Mouse (Mus musculus) lung, embryonic 14.5 days (tissue): Measurements from ENCODE around the gene Sppl2a. TPM values are rescaled to one million over a fixed set of nuclear protein-coding genes. Genes with fewer than 3 reads are reported as not detected.

Experiments
- ATAC-seq: fragments of 200-750 bp; cut with Nextera tagmentation; 2 replicates; pipeline ENCODE4 v1.8.0; 2017; ENCODE audit warnings: mild to moderate bottlenecking, moderate TSS enrichment, moderate library complexity; ENCODE audit not compliant: insufficient read depth
- DNase-seq: peaks from one replicate; pipeline ENCODE4 v3.0.0-alpha.2; 2015
- H3K27ac ChIP-seq: fragments of 300-500 bp; sonication (generic); 2 replicates; pipeline ENCODE4 v1.5.1; 2014; ENCODE audit warnings: low read depth, mild to moderate bottlenecking, moderate library complexity
- H3K27me3 ChIP-seq: fragments of 300-500 bp; sonication (generic); 2 replicates; pipeline ENCODE4 v1.6.1; 2014; ENCODE audit warnings: low read length, control low read depth; ENCODE audit not compliant: insufficient read depth
- H3K36me3 ChIP-seq: fragments of 300-500 bp; sonication (generic); 2 replicates; pipeline ENCODE4 v1.6.1; 2014; ENCODE audit warnings: control low read depth; ENCODE audit not compliant: insufficient read depth
- H3K4me1 ChIP-seq: fragments of 300-500 bp; sonication (generic); 2 replicates; pipeline ENCODE4 v1.6.1; 2014; ENCODE audit warnings: antibody characterized with exemption, control low read depth; ENCODE audit not compliant: insufficient read depth
- H3K4me2 ChIP-seq: fragments of 300-500 bp; sonication (generic); 2 replicates; pipeline ENCODE4 v1.6.1; 2014; ENCODE audit warnings: mild to moderate bottlenecking
- H3K4me3 ChIP-seq: fragments of 300-500 bp; sonication (generic); 2 replicates; pipeline ENCODE4 v1.5.1; 2014; ENCODE audit warnings: low read depth, low read length
- H3K9ac ChIP-seq: fragments of 300-500 bp; sonication (generic); 2 replicates; pipeline ENCODE4 v1.6.1; 2014
- H3K9me3 ChIP-seq: fragments of 300-500 bp; sonication (generic); 2 replicates; pipeline ENCODE4 v1.6.1; 2016; ENCODE audit warnings: low read depth, low read length, control low read depth
- CTCF ChIP-seq: IDR thresholded peaks from 2 replicates; pipeline ENCODE4 v1.5.1; 2016; ENCODE audit warnings: antibody characterized with exemption, low read depth
- WGBS: fragments of 180-500 bp; shearing (Covaris S2); extraction: QIAGEN DNeasy Blood & Tissue Kit; methylation state at CpG from one replicate; pipeline ENCODE4 v1.1.7; 2014; 5-methylcytosine and 5-hydroxymethylcytosine counted together
- polyA plus RNA-seq: library from polyadenylated mRNA; unstranded; fragments of >200 nt; fragmentation: Nextera tagmentation; extraction: Ambion mirVana; gene quantifications from 2 replicates; pipeline ENCODE4 v1.2.1, GENCODE M21; 2014

Sppl2a gene
- polyA plus RNA-seq, 1 experiment from 2014 or later, result 42.7 TPM

- 27% methylated on average over 4 of the region's 4 CpGs for WGBS
- no peaks in the 10 kb centered on the region for H3K27me3 ChIP-seq
- DNase-seq (no peak), ATAC-seq (no peak)
- TF ChIP-seq CTCF, result no peak
- peak overlapping the region; percentile 62 for H3K4me3 ChIP-seq
- H3K36me3 ChIP-seq, result peaks cover 6% of the 10 kb centered on the region
- H3K27ac ChIP-seq, result 0 out of 2 replicates have a peak overlapping the region, but pooled peaks have one; percentile 9
- H3K9me3 ChIP-seq, result no peaks in the 10 kb centered on the region
- peaks cover 4% of the 10 kb centered on the region; the same call in 1 of the 2 replicates for H3K4me1 ChIP-seq
- peak overlapping the region; percentile 11; the same call in 1 of the 2 replicates for H3K9ac ChIP-seq
- H3K4me2 ChIP-seq, result peak overlapping the region; percentile 81
Measured at GRCm38 (mm10) chr2:126931784-126932183, 1.3 kb downstream of the Sppl2a start.

- H3K4me3 ChIP-seq, result no peak overlapping the region
- peaks cover 3% of the 10 kb centered on the region; the same call in 1 of the 2 replicates for H3K4me1 ChIP-seq
- no peak overlapping the region for H3K9ac ChIP-seq
- no peaks in the 10 kb centered on the region for H3K27me3 ChIP-seq
- WGBS, result 81% methylated on average over 6 of the region's 6 CpGs
- TF ChIP-seq CTCF, result no peak
- ATAC-seq (no peak), DNase-seq (no peak)
- peaks cover 19% of the 10 kb centered on the region for H3K36me3 ChIP-seq
- no peak overlapping the region for H3K4me2 ChIP-seq
- no peak overlapping the region for H3K27ac ChIP-seq
- no peaks in the 10 kb centered on the region for H3K9me3 ChIP-seq
Measured at GRCm38 (mm10) chr2:126928681-126929080, 4.4 kb downstream of the Sppl2a start.

GRCm38 (mm10) chr2:126920358-126921060 is 12.5 kb downstream of the Sppl2a start:
- 82% methylated on average over 12 of the region's 12 CpGs for WGBS
- no peaks in the 10 kb centered on the region for H3K27me3 ChIP-seq
- H3K4me2 ChIP-seq, result no peak overlapping the region
- H3K36me3 ChIP-seq, result peaks cover 45% of the 10 kb centered on the region
- H3K9ac ChIP-seq, result no peak overlapping the region
- H3K27ac ChIP-seq, result no peak overlapping the region
- TF ChIP-seq CTCF, result no peak
- H3K9me3 ChIP-seq, result no peaks in the 10 kb centered on the region
- no peaks in the 10 kb centered on the region for H3K4me1 ChIP-seq
- no peak for ATAC-seq
- no peak overlapping the region for H3K4me3 ChIP-seq
- no peak for DNase-seq

- no peaks in the 10 kb centered on the region for H3K4me1 ChIP-seq
- no peak overlapping the region for H3K27ac ChIP-seq
- H3K9ac ChIP-seq, result no peak overlapping the region
- H3K4me3 ChIP-seq, result no peak overlapping the region
- DNase-seq (no peak), ATAC-seq (no peak)
- H3K9me3 ChIP-seq, result no peaks in the 10 kb centered on the region
- no peaks in the 10 kb centered on the region for H3K27me3 ChIP-seq
- no peak overlapping the region for H3K4me2 ChIP-seq
- peaks cover 34% of the 10 kb centered on the region for H3K36me3 ChIP-seq
- no peak for TF ChIP-seq CTCF
- 53% methylated on average over 1 of the region's 1 CpGs for WGBS
Measured at GRCm38 (mm10) chr2:126916236-126916635, 16.8 kb downstream of the Sppl2a start.

- Histone ChIP-seq H3K4me3 (no peak overlapping the region), H3K27ac (no peak overlapping the region), H3K4me1 (no peaks in the 10 kb centered on the region), H3K27me3 (no peaks in the 10 kb centered on the region), H3K4me2 (no peak overlapping the region), H3K9ac (no peak overlapping the region; the same call in 1 of the 2 replicates), H3K36me3 (peaks cover 24% of the 10 kb centered on the region; the same call in 1 of the 2 replicates), H3K9me3 (no peaks in the 10 kb centered on the region)
- 55% methylated on average over 4 of the region's 4 CpGs for WGBS
- no peak for DNase-seq
- no peak for TF ChIP-seq CTCF
- no peak for ATAC-seq
Measured at GRCm38 (mm10) chr2:126914096-126914495, 18.9 kb downstream of the Sppl2a start.

GRCm38 (mm10) chr2:126904162-126904561 is 28.9 kb downstream of the Sppl2a start:
- H3K36me3 ChIP-seq, result peaks cover 21% of the 10 kb centered on the region; the same call in 1 of the 2 replicates
- H3K4me1 ChIP-seq, result no peaks in the 10 kb centered on the region
- no peak for TF ChIP-seq CTCF
- H3K9ac ChIP-seq, result no peak overlapping the region
- no peaks in the 10 kb centered on the region for H3K9me3 ChIP-seq
- H3K27ac ChIP-seq, result no peak overlapping the region
- ATAC-seq, result no peak
- 76% methylated on average over 3 of the region's 3 CpGs for WGBS
- DNase-seq, result no peak
- H3K4me3 ChIP-seq, result no peak overlapping the region
- no peak overlapping the region for H3K4me2 ChIP-seq
- no peaks in the 10 kb centered on the region for H3K27me3 ChIP-seq

- Histone ChIP-seq H3K9ac (no peak overlapping the region), H3K27ac (no peak overlapping the region), H3K4me2 (no peak overlapping the region), H3K4me3 (no peak overlapping the region), H3K9me3 (no peaks in the 10 kb centered on the region), H3K36me3 (0 out of 2 replicates have a peak, but pooled peaks cover 10% of the 10 kb centered on the region), H3K27me3 (no peaks in the 10 kb centered on the region), H3K4me1 (no peaks in the 10 kb centered on the region)
- DNase-seq, result no peak
- ATAC-seq, result no peak
- no peak for TF ChIP-seq CTCF
- WGBS, result 83% methylated on average over 9 of the region's 9 CpGs
Measured at GRCm38 (mm10) chr2:126897511-126897910, 35.5 kb downstream of the Sppl2a start.
